8 mouse cellular contexts compared by ENCODE assay signal in genomic region chr10:125388876-125389786, GRCm38 (mm10). TPM values are rescaled to one million over a fixed set of nuclear protein-coding genes. Genes with fewer than 3 reads are reported as not detected.
A peak's percentile ranks its signal among the peaks of the same experiment; 100 is the strongest.
DNase-seq lines count a peak whose midpoint lies in the region.

Gene Slc16a7, minus strand, starts transcription at chr10:125389465.

- H3K79me2 ChIP-seq in macrophage (ENCODE audit: inconsistent target): no peaks in the 10 kb centered on the region

- peak within 1 kb of the TSS; percentile 50 for H3K4me3 ChIP-seq in macrophage (ENCODE audit: inconsistent target)

- no peaks in the 10 kb centered on the region for H3K36me3 ChIP-seq in macrophage (ENCODE audit: inconsistent target)

- peak; percentile 78 for DNase-seq in Muller cell, postnatal 12 days (ENCODE audit: inconsistent ontology term)
- DNase-seq in cerebellum, postnatal 10 days: peak; percentile 91 to 94
- peak; percentile 83 to 89 for DNase-seq in frontal cortex, postnatal 36 days (ENCODE audit: low spot score in 2 of 2)
- peak; percentile 12 for DNase-seq in hindlimb bud, embryonic 11.5 days (ENCODE audit: extremely low spot score, low read depth, low spot score)
- peak; percentile 78 to 86 for DNase-seq in left cerebral cortex, adult 8-10 months (ENCODE audit: low spot score in 2 of 2)
- peak; percentile 91 for DNase-seq in right cerebral cortex, adult 18-20 months
- peak; percentile 79 to 82 for DNase-seq in urinary bladder, adult 18-20 months (ENCODE audit: low spot score in 2 of 2)

- 1% methylated on average over 62 of the region's 67 CpGs for WGBS in macrophage (ENCODE audit: missing documents)

- H3K27ac ChIP-seq in macrophage: peak within 1 kb of the TSS; percentile 96

RNA-seq across cellular contexts. Expression of gene Slc16a7, which starts in this region (rescaled TPM):
- total RNA-seq in left cerebral cortex, adult 8-10 months (2022): 10 to 100 TPM; 43.8 to 54.6 (median 49.6) TPM
- total RNA-seq in macrophage (2018; cell fraction: chromatin; rRNA removed): 10 to 100 TPM in 23 of 26 experiments, 1 to 10 TPM in 2, under 1 TPM in 1; 0.92 to 84.8 (median 50.0) TPM
- total RNA-seq in macrophage (2018; cell fraction: cytosol; rRNA removed): 10 to 100 TPM; 43.0 to 90.7 (median 60.7) TPM
- total RNA-seq in macrophage (2018; cell fraction: nucleus; rRNA removed): 100 to 1,000 TPM in 2 of 26 experiments, 10 to 100 TPM in 24; 19.7 to 109 (median 65.0) TPM
- 31.6 to 50.3 TPM (median 42.6 TPM) in 3 replicates for polyA plus RNA-seq in macrophage (2018)

Comparison
In these comparisons a context has a peak if more than half of its experiments do, and no peak if none do; other contexts are left out.
1. Peak in every context shown above with its lines: DNase-seq, H3K4me3 ChIP-seq and H3K27ac ChIP-seq.
2. DNase-seq: peak in every context shown above with its lines; median percentile 92 in cerebellum, postnatal 10 days; 91 in right cerebral cortex, adult 18-20 months; 86 in frontal cortex, postnatal 36 days; 82 in left cerebral cortex, adult 8-10 months; 80 in urinary bladder, adult 18-20 months; 78 in Muller cell, postnatal 12 days; 12 in hindlimb bud, embryonic 11.5 days.